Mouse (Mus musculus) adrenal gland, adult 18-20 months (tissue): ENCODE measurements around the gene Rabgap1. TPM values are rescaled to one million over a fixed set of nuclear protein-coding genes. Genes with fewer than 3 reads are reported as not detected.

Source experiments
- DNase-seq, 2 experiments: peaks; one replicate each; pipeline ENCODE4 v3.0.0; 2021 to 2022; ENCODE audit warnings: low spot score in 2 of 2
- total RNA-seq, 2 experiments: library from RNA; stranded (reverse); gene quantifications; 1 replicate in 1 of 2; 2 replicates in 1 of 2; pipeline ENCODE4 v1.2.3; 2021

The Rabgap1 gene
- total RNA-seq, 2 experiments from 2014 or later: 42.3 to 51.4 TPM

DNA sequence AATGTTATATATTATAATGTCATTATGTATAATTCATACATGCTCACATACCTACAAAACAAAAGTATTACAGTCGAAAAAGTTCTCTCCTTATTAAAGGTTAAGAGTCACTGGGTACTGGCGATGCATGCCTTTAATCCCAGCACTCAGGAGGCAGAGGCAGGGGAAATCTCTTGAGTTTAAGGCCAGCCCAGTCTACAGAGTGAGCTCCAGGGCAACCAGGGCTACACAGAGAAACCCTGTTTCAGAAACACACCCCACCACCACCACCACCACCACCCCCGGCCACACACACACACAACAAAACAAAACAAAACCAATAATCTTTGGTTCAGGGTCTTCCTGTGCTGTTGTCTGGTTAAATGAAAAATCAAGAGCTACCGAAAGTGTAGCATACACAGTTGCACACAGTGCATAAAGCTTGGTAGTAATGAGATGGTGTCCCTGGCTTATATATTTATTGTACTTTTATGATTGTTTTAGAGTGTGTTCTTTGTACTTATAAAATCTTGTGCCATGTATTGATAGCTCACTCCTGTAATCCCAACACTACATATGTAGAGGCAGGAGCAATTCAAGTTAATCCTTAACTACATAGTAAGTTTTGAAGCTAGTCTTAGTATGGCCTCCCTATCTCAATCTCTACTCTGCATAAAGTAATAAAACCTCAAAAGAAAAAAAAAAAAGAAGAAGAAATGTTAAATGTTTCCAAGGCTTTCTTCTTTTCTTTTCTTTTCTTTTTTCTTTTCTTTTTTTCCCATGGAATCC is 68.2 kb downstream of the Rabgap1 start:
- DNase-seq: no peak

DNA sequence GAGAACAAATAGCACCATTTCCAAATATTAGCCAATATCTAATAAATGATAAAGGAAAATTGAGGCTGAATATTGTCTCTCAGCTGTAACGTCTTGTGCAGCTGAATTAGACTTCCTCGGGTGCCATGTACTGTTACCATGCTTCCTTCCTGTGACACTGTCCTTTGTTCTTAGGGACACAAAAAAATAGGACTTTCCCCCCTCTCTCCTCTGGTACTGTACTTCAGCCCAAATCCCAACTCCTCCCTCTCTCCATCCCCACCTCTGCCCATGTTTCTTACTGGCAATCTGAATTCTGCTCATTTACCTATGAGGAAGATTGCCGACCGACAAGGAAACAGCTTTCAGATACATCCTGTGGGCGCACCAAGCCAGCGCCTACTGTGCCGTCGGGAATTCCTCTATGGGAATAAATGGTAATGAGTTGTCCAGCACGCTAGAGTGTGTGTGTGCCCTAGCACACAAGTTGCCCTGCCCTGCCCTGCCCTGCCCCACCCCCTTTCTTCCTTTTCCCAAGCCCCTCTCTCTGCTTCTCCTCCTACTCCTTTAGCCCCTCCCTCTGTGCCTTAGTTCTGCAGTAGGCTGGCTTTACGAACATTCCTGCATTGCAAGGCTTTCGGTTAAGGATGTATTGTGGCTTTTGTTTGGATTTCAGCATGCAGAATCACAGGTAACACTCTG is 73.1 kb downstream of the Rabgap1 start, which contains the start of gene Gpr21:
Gpr21 (plus strand) TSS at position 303 of the 681 bp plus-strand sequence.
- no peak for DNase-seq

- no peak for DNase-seq
Observed at GRCm38 (mm10) chr2:37516922-37517462, 73.9 kb downstream of the Rabgap1 start.

- DNase-seq: no peak
Observed at GRCm38 (mm10) chr2:37518561-37519285, 75.6 kb downstream of the Rabgap1 start.

DNA sequence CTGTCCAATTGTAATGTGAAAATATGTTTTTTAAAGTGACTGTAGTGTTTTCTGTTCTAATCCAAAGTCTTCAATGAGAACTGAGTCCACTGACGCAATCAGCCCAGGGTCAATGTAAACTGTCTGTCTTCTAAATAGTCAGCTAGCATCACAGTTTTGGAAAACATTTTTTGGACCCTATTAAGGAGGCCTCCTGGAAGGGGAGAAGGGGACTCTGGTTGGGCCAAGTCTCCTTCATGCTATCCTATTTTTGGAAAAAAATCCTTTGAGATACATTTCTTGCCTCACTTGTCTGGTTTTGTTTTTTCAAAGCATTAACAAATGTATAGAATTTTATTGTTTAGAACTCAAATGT is 76.2 kb downstream of the Rabgap1 start:
- no peak for DNase-seq

- DNase-seq: no peak
Observed at GRCm38 (mm10) chr2:37527587-37527986, 84.5 kb downstream of the Rabgap1 start.

- no peak for DNase-seq
Observed at GRCm38 (mm10) chr2:37529397-37529796, 86.3 kb downstream of the Rabgap1 start.

DNA sequence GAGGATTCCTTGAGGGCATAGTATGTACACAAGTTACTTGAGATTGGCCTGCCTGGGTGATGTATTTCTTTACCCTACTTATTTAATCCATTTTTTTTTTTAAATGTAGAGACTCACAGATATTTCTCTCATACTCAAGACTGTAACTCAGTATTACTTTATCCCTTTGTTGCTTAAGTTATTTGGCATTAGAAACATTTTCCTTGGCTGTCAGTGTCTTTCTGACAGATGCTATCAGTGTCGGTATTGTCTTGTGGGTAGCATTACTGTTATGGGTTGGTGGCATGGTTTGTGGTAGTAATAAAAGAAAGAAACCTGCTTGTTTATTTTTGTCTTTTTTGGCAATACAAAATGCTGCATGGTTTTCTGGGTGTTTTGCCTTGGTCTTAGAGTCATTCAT is 87.7 kb downstream of the Rabgap1 start:
- DNase-seq: no peak

DNA sequence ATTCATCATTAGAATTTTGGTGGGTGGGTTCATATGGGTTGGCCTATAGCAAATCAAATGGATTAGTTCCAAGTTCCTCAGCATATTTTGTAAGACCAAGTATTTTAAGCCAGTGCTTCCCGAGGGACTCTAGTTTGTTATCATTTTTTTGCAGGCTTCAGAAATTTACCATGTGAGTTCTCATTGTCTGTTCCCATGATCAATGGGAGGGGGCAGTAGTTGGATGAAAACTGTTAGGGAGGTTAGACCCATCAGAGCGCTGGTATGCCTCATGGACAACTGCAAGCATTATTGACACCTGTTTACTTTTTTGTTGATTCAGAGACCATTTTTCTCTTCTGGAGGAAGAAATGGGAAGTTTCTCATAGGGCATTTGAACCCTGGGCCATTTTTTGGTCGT is 88.6 kb downstream of the Rabgap1 start:
- no peak for DNase-seq

- DNase-seq: no peak
Observed at GRCm38 (mm10) chr2:37549346-37550012, 106.4 kb downstream of the Rabgap1 start.

DNA sequence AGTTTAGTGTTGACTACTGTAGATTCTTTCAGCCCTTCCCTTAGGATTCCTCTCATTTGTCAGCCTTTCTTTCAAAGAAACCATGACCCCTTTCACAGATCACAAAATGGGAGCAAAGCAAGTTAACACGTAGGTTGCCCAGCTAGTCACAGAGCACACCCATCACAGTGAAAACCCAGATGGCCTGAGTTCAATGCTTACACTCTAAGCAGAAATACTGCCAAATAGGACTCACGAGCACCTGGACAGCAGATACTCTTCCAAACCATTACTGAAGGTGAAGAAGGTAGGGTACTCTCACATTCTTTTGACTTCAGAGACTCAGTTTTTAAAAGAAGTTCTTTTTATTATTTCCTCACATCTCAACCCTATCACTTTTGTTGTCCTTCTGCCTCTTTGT is 113.3 kb downstream of the Rabgap1 start:
- no peak for DNase-seq

- DNase-seq: no peak
Observed at GRCm38 (mm10) chr2:37565579-37565978, 122.5 kb downstream of the Rabgap1 start.

- DNase-seq: no peak
Observed at GRCm38 (mm10) chr2:37566035-37566434, 123.0 kb downstream of the Rabgap1 start.

DNA sequence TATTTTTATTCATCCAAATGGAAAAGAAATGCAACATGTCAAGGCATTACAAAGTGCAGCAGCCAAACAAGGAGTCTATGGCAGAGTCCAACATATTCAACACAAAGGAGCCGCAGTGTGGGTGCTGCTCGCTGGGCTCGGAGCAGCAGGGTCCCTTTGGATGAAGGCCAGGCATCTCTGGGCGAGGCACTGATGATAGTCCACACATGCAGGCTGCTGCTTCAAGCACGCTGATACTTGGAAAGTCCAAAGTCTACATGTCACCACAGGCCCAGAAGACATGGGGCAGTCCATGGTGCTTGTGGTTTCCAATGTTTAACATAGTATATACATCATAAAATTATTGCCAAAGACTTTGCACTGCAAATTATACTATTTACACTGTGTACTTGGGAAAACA is 126.8 kb downstream of the Rabgap1 start:
- DNase-seq: no peak

DNA sequence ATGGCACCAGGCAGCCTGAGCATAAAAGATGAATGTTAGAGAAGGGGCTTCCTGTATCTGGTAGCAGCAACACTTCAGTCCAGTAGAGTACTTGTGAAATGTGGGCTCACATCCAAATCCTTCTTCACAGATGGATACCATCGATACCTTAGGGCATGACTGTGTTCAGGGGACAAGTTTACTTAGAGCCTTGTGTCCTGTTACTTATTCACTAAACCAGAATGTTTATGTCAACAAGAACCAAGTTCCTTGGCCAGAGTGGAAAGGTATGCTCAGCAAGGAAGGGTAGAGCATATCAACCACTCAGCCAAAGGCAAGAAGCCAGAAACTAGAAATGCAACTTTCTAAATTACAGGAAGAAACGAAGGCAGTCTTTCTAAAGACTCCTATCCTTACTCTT is 127.6 kb downstream of the Rabgap1 start:
- DNase-seq: no peak

DNA sequence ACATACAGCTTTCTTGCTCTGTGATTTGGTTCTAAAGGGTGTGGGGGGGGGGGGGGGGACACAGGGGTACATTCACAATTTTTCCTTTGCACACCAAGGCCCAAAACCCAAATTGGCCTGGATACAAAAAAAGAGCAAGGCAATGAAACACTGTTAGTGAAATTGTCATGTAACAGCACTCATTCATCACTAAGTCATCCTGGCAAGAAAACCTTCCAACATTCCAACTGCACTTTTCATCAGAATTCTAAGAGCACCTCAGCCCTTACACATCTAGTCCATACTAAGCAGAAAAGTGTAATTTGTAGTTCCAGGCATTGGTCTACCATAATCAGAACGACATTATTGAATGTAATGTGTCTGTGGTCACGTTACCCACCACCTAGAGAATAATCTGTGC is 129.1 kb downstream of the Rabgap1 start:
- no peak for DNase-seq

GRCm38 (mm10) chr2:37576661-37577060 is 133.6 kb downstream of the Rabgap1 start:
- no peak for DNase-seq

GRCm38 (mm10) chr2:37578185-37578584 is 135.1 kb downstream of the Rabgap1 start:
- DNase-seq: no peak

DNA sequence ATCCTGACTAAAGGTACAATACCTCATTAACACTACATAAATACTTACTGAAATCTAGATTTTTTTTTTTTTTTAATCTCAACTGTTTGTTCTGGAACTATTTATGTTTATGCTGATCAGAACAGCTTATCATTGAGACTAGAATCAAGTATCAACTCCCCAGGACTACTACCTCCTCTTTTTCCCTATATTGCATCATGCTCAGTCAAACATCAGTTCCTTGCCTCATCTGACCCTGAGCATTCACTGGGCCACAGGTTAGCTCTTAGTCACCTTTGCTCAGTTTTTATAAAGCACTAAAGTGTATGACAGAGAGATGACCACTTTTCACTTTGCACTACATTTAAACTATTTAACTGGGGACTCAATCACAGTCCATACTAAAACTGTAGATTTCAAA is 144.8 kb downstream of the Rabgap1 start:
- DNase-seq: no peak
